Mouse (Mus musculus) ES-E14 (cell line): ENCODE results near the gene Fam186b.

Source experiments
- CHD2 ChIP-seq: IDR thresholded peaks from 2 replicates; pipeline ENCODE4 v1.6.1; 2014; ENCODE audit warnings: mild to moderate bottlenecking, low read depth, low read length, inconsistent platforms
- MAFK ChIP-seq: IDR thresholded peaks from 2 replicates; pipeline ENCODE4 v1.6.1; 2014; ENCODE audit warnings: mild to moderate bottlenecking, low read depth, low read length, inconsistent platforms; ENCODE audit not compliant: insufficient read depth
- ZC3H11A ChIP-seq: IDR thresholded peaks from 2 replicates; pipeline ENCODE4 v1.6.1; 2012; ENCODE audit warnings: low read depth, mild to moderate bottlenecking, inconsistent platforms, low read length, borderline replicate concordance
- ZNF384 ChIP-seq: IDR thresholded peaks from 2 replicates; pipeline ENCODE4 v1.6.1; 2012; ENCODE audit warnings: low read depth, low read length, inconsistent platforms

- TF ChIP-seq MAFK (no peak), CHD2 (no peak), ZNF384 (no peak), ZC3H11A (no peak)
Observed at GRCm38 (mm10) chr15:99255241-99255749, 40.4 kb downstream of the Fam186b start.
